Mouse (Mus musculus) megakaryocyte-erythroid progenitor cell, adult 5-6 weeks (primary cell): ENCODE data around the gene Olfr478. TPM values are rescaled to one million over a fixed set of nuclear protein-coding genes. Genes with fewer than 3 reads are reported as not detected.
"Not testable (repeated sequence)": the region's sequence is repeated elsewhere in the genome, so short reads cannot be mapped to it uniquely, and the experiment has no call there.

ENCODE experiments used
- ATAC-seq: replicated peaks from 2 replicates; pipeline ENCODE4 v1.8.0; 2016; ENCODE audit warnings: mild to moderate bottlenecking, inconsistent platforms; ENCODE audit not compliant: severe bottlenecking, poor library complexity, low FRiP score, low TSS enrichment
- total RNA-seq, 2 experiments: library from RNA; stranded (forward) in 1 of 2; stranded (reverse) in 1 of 2; fragments of 200-1000, 215-1000 nt in 1 of 2; fragments of >200 nt in 1 of 2; fragmentation: Nextera tagmentation in 1 of 2; gene quantifications; 2 replicates each; pipeline ENCODE4 v1.2.3; 2014 to 2017

Olfr478 gene
- total RNA-seq (2014; fragmentation: Nextera tagmentation): not detected in 2 replicates
- total RNA-seq (2017): not detected in 2 replicates

GRCm38 (mm10) chr7:108033889-108034288 is at the start of gene Olfr478:
Olfr478 (minus strand) TSS chr7:108033989.
- ATAC-seq: no peak

GRCm38 (mm10) chr7:108079555-108079954 is 45.8 kb upstream of the Olfr478 start, which contains the start of gene Olfr481:
Olfr481 (plus strand) TSS chr7:108079855.
- ATAC-seq: no peak

- no peak for ATAC-seq
Observed at GRCm38 (mm10) chr7:108067246-108067645, 33.5 kb upstream of the Olfr478 start, which contains the start of gene Olfr480. Olfr480 (minus strand) TSS chr7:108067346.

- no peak for ATAC-seq
Observed at GRCm38 (mm10) chr7:108050393-108050792, 16.6 kb upstream of the Olfr478 start, which contains the start of gene Olfr479. Olfr479 (plus strand) TSS chr7:108050693.

- not testable (repeated sequence) for ATAC-seq
Observed at GRCm38 (mm10) chr7:108014256-108014655, 19.5 kb downstream of the Olfr478 start.

GRCm38 (mm10) chr7:107986393-107986792 is 47.4 kb downstream of the Olfr478 start, which contains the start of gene Olfr477:
Olfr477 (plus strand) TSS chr7:107986693.
- no peak for ATAC-seq

Other genes with a start within 250 kb of the Olfr478 start
- not detected in 2 replicates for gene Ovch2, start 232.8 kb downstream of the Olfr478 start, total RNA-seq (2014; fragmentation: Nextera tagmentation)
- gene Ovch2, start 232.8 kb downstream of the Olfr478 start, total RNA-seq (2017): not detected in 2 replicates
- not detected in 2 replicates for gene Olfr467, start 221.7 kb downstream of the Olfr478 start, total RNA-seq (2014; fragmentation: Nextera tagmentation)
- gene Olfr467, start 221.7 kb downstream of the Olfr478 start, total RNA-seq (2017): not detected in 2 replicates
- not detected in 2 replicates for gene Olfr469, start 208.4 kb downstream of the Olfr478 start, total RNA-seq (2014; fragmentation: Nextera tagmentation)
- gene Olfr469, start 208.4 kb downstream of the Olfr478 start, total RNA-seq (2017): not detected in 2 replicates
- not detected in 2 replicates for gene Olfr470, start 186.5 kb downstream of the Olfr478 start, total RNA-seq (2014; fragmentation: Nextera tagmentation)
- not detected in 2 replicates for gene Olfr470, start 186.5 kb downstream of the Olfr478 start, total RNA-seq (2017)
- gene Olfr472, start 136.1 kb downstream of the Olfr478 start, total RNA-seq (2014; fragmentation: Nextera tagmentation): not detected in 2 replicates
- gene Olfr472, start 136.1 kb downstream of the Olfr478 start, total RNA-seq (2017): not detected in 2 replicates
- gene Olfr473, start 103.5 kb downstream of the Olfr478 start, total RNA-seq (2014; fragmentation: Nextera tagmentation): not detected in 2 replicates
- not detected in 2 replicates for gene Olfr473, start 103.5 kb downstream of the Olfr478 start, total RNA-seq (2017)
- not detected in 2 replicates for gene Olfr474, start 79.3 kb downstream of the Olfr478 start, total RNA-seq (2014; fragmentation: Nextera tagmentation)
- not detected in 2 replicates for gene Olfr474, start 79.3 kb downstream of the Olfr478 start, total RNA-seq (2017)
- not detected in 2 replicates for gene Olfr476, start 69.2 kb downstream of the Olfr478 start, total RNA-seq (2014; fragmentation: Nextera tagmentation)
- gene Olfr476, start 69.2 kb downstream of the Olfr478 start, total RNA-seq (2017): not detected in 2 replicates
- not detected in 2 replicates for gene Olfr477, start 47.3 kb downstream of the Olfr478 start, total RNA-seq (2014; fragmentation: Nextera tagmentation)
- not detected in 2 replicates for gene Olfr477, start 47.3 kb downstream of the Olfr478 start, total RNA-seq (2017)
- gene Olfr479, start 16.7 kb upstream of the Olfr478 start, total RNA-seq (2014; fragmentation: Nextera tagmentation): not detected in 2 replicates
- gene Olfr479, start 16.7 kb upstream of the Olfr478 start, total RNA-seq (2017): not detected in 2 replicates
- not detected in 2 replicates for gene Olfr480, start 33.4 kb upstream of the Olfr478 start, total RNA-seq (2014; fragmentation: Nextera tagmentation)
- not detected in 2 replicates for gene Olfr480, start 33.4 kb upstream of the Olfr478 start, total RNA-seq (2017)
- gene Olfr481, start 45.9 kb upstream of the Olfr478 start, total RNA-seq (2014; fragmentation: Nextera tagmentation): not detected in 2 replicates
- not detected in 2 replicates for gene Olfr481, start 45.9 kb upstream of the Olfr478 start, total RNA-seq (2017)
- gene Olfr482, start 63.6 kb upstream of the Olfr478 start, total RNA-seq (2014; fragmentation: Nextera tagmentation): not detected in 2 replicates
- gene Olfr482, start 63.6 kb upstream of the Olfr478 start, total RNA-seq (2017): not detected in 2 replicates
- gene Olfr483, start 66.9 kb upstream of the Olfr478 start, total RNA-seq (2014; fragmentation: Nextera tagmentation): not detected in 2 replicates
- not detected in 2 replicates for gene Olfr483, start 66.9 kb upstream of the Olfr478 start, total RNA-seq (2017)
- gene Olfr484, start 93.5 kb upstream of the Olfr478 start, total RNA-seq (2014; fragmentation: Nextera tagmentation): not detected in 2 replicates
- gene Olfr484, start 93.5 kb upstream of the Olfr478 start, total RNA-seq (2017): not detected in 2 replicates
- gene Olfr485, start 125.9 kb upstream of the Olfr478 start, total RNA-seq (2014; fragmentation: Nextera tagmentation): not detected in 2 replicates
- not detected in 2 replicates for gene Olfr485, start 125.9 kb upstream of the Olfr478 start, total RNA-seq (2017)
- not detected in 2 replicates for gene Olfr486, start 138.8 kb upstream of the Olfr478 start, total RNA-seq (2014; fragmentation: Nextera tagmentation)
- gene Olfr486, start 138.8 kb upstream of the Olfr478 start, total RNA-seq (2017): not detected in 2 replicates
- gene Olfr487, start 180.6 kb upstream of the Olfr478 start, total RNA-seq (2014; fragmentation: Nextera tagmentation): not detected in 2 replicates
- gene Olfr487, start 180.6 kb upstream of the Olfr478 start, total RNA-seq (2017): not detected in 2 replicates
- gene Olfr488, start 224.4 kb upstream of the Olfr478 start, total RNA-seq (2014; fragmentation: Nextera tagmentation): not detected in 2 replicates
- not detected in 2 replicates for gene Olfr488, start 224.4 kb upstream of the Olfr478 start, total RNA-seq (2017)